Mouse (Mus musculus) C2C12 (cell line): ENCODE data around the gene Pla2g3.

Experiments
- CEBPB ChIP-seq: IDR thresholded peaks from one replicate; pipeline ENCODE4 v1.6.1; 2011; ENCODE audit warnings: low read depth, mild to moderate bottlenecking, control low read depth, moderate library complexity
- CTCF ChIP-seq: IDR thresholded peaks from one replicate; pipeline ENCODE4 v1.5.1; 2011; ENCODE audit not compliant: control insufficient read depth, insufficient read depth, insufficient read length
- MAX ChIP-seq: IDR thresholded peaks from one replicate; pipeline ENCODE4 v1.6.1; 2011; ENCODE audit warnings: mild to moderate bottlenecking, control low read depth
- MYOD1 ChIP-seq: IDR thresholded peaks from one replicate; pipeline ENCODE4 v1.6.1; 2011; ENCODE audit warnings: low read depth; ENCODE audit not compliant: control insufficient read depth, insufficient read length
- MYOG ChIP-seq: IDR thresholded peaks from one replicate; pipeline ENCODE4 v1.6.1; 2011; ENCODE audit not compliant: control insufficient read depth, insufficient read length; ENCODE audit errors: extremely low read depth
- USF1 ChIP-seq: IDR thresholded peaks from one replicate; pipeline ENCODE4 v1.6.1; 2011; ENCODE audit warnings: low read depth, mild to moderate bottlenecking, control low read depth, moderate library complexity

- TF ChIP-seq CTCF (no peak), MYOD1 (no peak), USF1 (no peak), MAX (no peak), CEBPB (no peak), MYOG (no peak)
Measured at GRCm38 (mm10) chr11:3513291-3513690, 25.2 kb downstream of the Pla2g3 start.
